Mouse (Mus musculus): ENCODE results near the gene Cyp2a4.
"Not testable (repeated sequence)": the region's sequence is repeated elsewhere in the genome, so short reads cannot be mapped to it uniquely, and the experiment has no call there.

DNA sequence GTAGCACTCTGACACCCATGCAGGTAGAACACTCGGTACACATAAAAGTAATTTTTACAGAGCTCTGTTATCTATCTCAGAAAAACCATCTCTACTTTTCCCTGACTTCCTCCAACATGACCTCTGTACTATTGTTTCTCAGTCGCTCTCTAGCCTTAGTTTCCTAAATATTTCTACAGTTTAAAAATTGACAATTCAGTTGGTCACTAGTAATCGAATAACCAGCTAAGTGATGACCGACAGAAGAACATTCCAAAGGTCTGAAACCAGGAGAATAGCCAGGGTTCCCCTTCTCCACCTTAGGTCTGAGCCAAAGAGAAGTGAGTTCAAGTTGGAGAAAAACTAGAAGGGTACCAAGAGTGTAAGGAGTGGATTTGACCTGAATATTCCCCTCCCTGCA, 4.8 kb downstream of the Cyp2a4 start:
- not testable (repeated sequence) for TF ChIP-seq CTCF (conservative IDR thresholded peaks at IDR 0.05; ENCODE audit: low read length); POU5F1 (IDR thresholded peaks at IDR 0.05; ENCODE audit: borderline replicate concordance, low read length)

Data from E14TG2a.4 (cell line).